Mouse (Mus musculus) brain, embryonic 14.5 days (tissue): ENCODE results near the gene Agrp. TPM values are rescaled to one million over a fixed set of nuclear protein-coding genes. Genes with fewer than 3 reads are reported as not detected.

Experiments
- DNase-seq: peaks from one replicate; pipeline ENCODE4 v3.0.0-alpha.2; 2011; ENCODE audit warnings: low read depth
- CTCF ChIP-seq: fragments of 200-500 bp; IDR thresholded peaks from 2 replicates; pipeline ENCODE4 v1.5.1; 2012; ENCODE audit warnings: inconsistent platforms, mild to moderate bottlenecking, moderate library complexity, borderline replicate concordance; ENCODE audit not compliant: insufficient read depth, insufficient read length; ENCODE audit errors: extremely low read depth
- POLR2A ChIP-seq: fragments of 200-500 bp; IDR thresholded peaks from 2 replicates; pipeline ENCODE4 v1.6.1; 2012; ENCODE audit warnings: mild to moderate bottlenecking, inconsistent platforms, borderline replicate concordance; ENCODE audit not compliant: poor library complexity, insufficient read depth, insufficient read length, severe bottlenecking; ENCODE audit errors: extremely low read depth
- polyA plus RNA-seq: library from polyadenylated mRNA; depleted of rRNA; stranded (reverse); fragments of >200 nt; gene quantifications from 2 replicates; pipeline ENCODE4 v1.2.3, GENCODE M21; 2012

The Agrp gene
- polyA plus RNA-seq, 1 experiment: 0.26 TPM

GRCm38 (mm10) chr8:105618892-105619591 is 18.2 kb downstream of the Agrp start:
- TF ChIP-seq POLR2A (no peak), CTCF (no peak)
- DNase-seq: no peak

GRCm38 (mm10) chr8:105618279-105618634 is 18.9 kb downstream of the Agrp start:
- DNase-seq: no peak
- TF ChIP-seq POLR2A (no peak), CTCF (no peak)

- no peak for DNase-seq
- no peak for TF ChIP-seq CTCF
- no peak for TF ChIP-seq POLR2A
These were observed 19.5 kb downstream of the Agrp start for GRCm38 (mm10) chr8:105617451-105618278.

- DNase-seq: no peak
- TF ChIP-seq CTCF: no peak
- TF ChIP-seq POLR2A: no peak
These were observed 21.3 kb downstream of the Agrp start for GRCm38 (mm10) chr8:105615942-105616341.

GRCm38 (mm10) chr8:105613830-105614511 is 23.2 kb downstream of the Agrp start:
- TF ChIP-seq POLR2A: no peak
- no peak for TF ChIP-seq CTCF
- DNase-seq: peak; percentile 31

- TF ChIP-seq POLR2A (no peak), CTCF (no peak)
- no peak for DNase-seq
These were observed 24.2 kb downstream of the Agrp start for GRCm38 (mm10) chr8:105613037-105613436.

GRCm38 (mm10) chr8:105611836-105612235 is 25.4 kb downstream of the Agrp start:
- TF ChIP-seq CTCF: no peak
- TF ChIP-seq POLR2A: no peak
- no peak for DNase-seq

GRCm38 (mm10) chr8:105609771-105610170 is 27.4 kb downstream of the Agrp start:
- TF ChIP-seq CTCF (no peak), POLR2A (no peak)
- no peak for DNase-seq

GRCm38 (mm10) chr8:105609355-105609754 is 27.8 kb downstream of the Agrp start:
- no peak for DNase-seq
- no peak for TF ChIP-seq POLR2A
- TF ChIP-seq CTCF: no peak

GRCm38 (mm10) chr8:105607684-105608083 is 29.5 kb downstream of the Agrp start:
- TF ChIP-seq POLR2A (no peak), CTCF (peak; percentile 35; the same call in 1 of the 2 replicates)
- peak; percentile 47 for DNase-seq

- TF ChIP-seq CTCF (no peak), POLR2A (no peak)
- DNase-seq: no peak
These were observed 30.1 kb downstream of the Agrp start for GRCm38 (mm10) chr8:105607062-105607461.
